Mouse (Mus musculus) liver, adult (tissue): Measurements from ENCODE around the gene Ipo11.

Experiments used
- GATA4 ChIP-seq: IDR thresholded peaks from 2 replicates; pipeline ENCODE4 v1.6.1; 2014; ENCODE audit warnings: mild to moderate bottlenecking, low read length; ENCODE audit not compliant: insufficient replicate concordance

The Ipo11 gene

GRCm38 (mm10) chr13:106830029-106830428 is 106.7 kb downstream of the Ipo11 start:
- no peak for TF ChIP-seq GATA4

GRCm38 (mm10) chr13:106829327-106829997 is 107.3 kb downstream of the Ipo11 start:
- TF ChIP-seq GATA4 = no peak

- no peak for TF ChIP-seq GATA4
These were observed 111.1 kb downstream of the Ipo11 start for GRCm38 (mm10) chr13:106825618-106826017.

GRCm38 (mm10) chr13:106823875-106824191 is 112.9 kb downstream of the Ipo11 start:
- no peak for TF ChIP-seq GATA4

GRCm38 (mm10) chr13:106823121-106823874 is 113.5 kb downstream of the Ipo11 start:
- TF ChIP-seq GATA4 = no peak

GRCm38 (mm10) chr13:106820149-106820548 is 116.6 kb downstream of the Ipo11 start:
- TF ChIP-seq GATA4 = no peak

GRCm38 (mm10) chr13:106819749-106820148 is 117.0 kb downstream of the Ipo11 start:
- no peak for TF ChIP-seq GATA4

- no peak for TF ChIP-seq GATA4
These were observed 119.7 kb downstream of the Ipo11 start for GRCm38 (mm10) chr13:106817066-106817465.

GRCm38 (mm10) chr13:106813519-106813918 is 123.2 kb downstream of the Ipo11 start:
- TF ChIP-seq GATA4 = no peak

- no peak for TF ChIP-seq GATA4
These were observed 123.7 kb downstream of the Ipo11 start for GRCm38 (mm10) chr13:106813087-106813486.

- no peak for TF ChIP-seq GATA4
These were observed 126.6 kb downstream of the Ipo11 start for GRCm38 (mm10) chr13:106810156-106810555.

- TF ChIP-seq GATA4 = no peak
These were observed 127.9 kb downstream of the Ipo11 start for GRCm38 (mm10) chr13:106808821-106809220.

- no peak for TF ChIP-seq GATA4
These were observed 128.4 kb downstream of the Ipo11 start for GRCm38 (mm10) chr13:106808315-106808714.

GRCm38 (mm10) chr13:106807303-106807702 is 129.5 kb downstream of the Ipo11 start:
- TF ChIP-seq GATA4 = no peak

GRCm38 (mm10) chr13:106805146-106805545 is 131.6 kb downstream of the Ipo11 start:
- no peak for TF ChIP-seq GATA4

- TF ChIP-seq GATA4 = no peak
These were observed 138.7 kb downstream of the Ipo11 start for GRCm38 (mm10) chr13:106798026-106798425.

- no peak for TF ChIP-seq GATA4
These were observed 147.9 kb downstream of the Ipo11 start for GRCm38 (mm10) chr13:106788817-106789216.
